Mouse (Mus musculus): Measurements from ENCODE around the gene Dagla.
A peak's percentile ranks its signal among the peaks of the same experiment; 100 is the strongest.

Gene Dagla

GRCm38 (mm10) chr19:10307351-10307750 is 2.7 kb upstream of the Dagla start:
- no peak for DNase-seq (ENCODE audit: low spot score)

- DNase-seq (ENCODE audit: low spot score) = no peak
Measured at GRCm38 (mm10) chr19:10306521-10307243, 2.0 kb upstream of the Dagla start.

GRCm38 (mm10) chr19:10305640-10306039 is 963 bp upstream of the Dagla start:
- no peak for DNase-seq (ENCODE audit: low spot score)

GRCm38 (mm10) chr19:10304395-10304794 is 282 bp downstream of the Dagla start:
- DNase-seq (ENCODE audit: low spot score) = no peak

GRCm38 (mm10) chr19:10302852-10303251 is 1.8 kb downstream of the Dagla start:
- DNase-seq (ENCODE audit: low spot score) = no peak

GRCm38 (mm10) chr19:10301866-10302356 is 2.8 kb downstream of the Dagla start:
- no peak for DNase-seq (ENCODE audit: low spot score)

GRCm38 (mm10) chr19:10301263-10301662 is 3.4 kb downstream of the Dagla start:
- no peak for DNase-seq (ENCODE audit: low spot score)

- no peak for DNase-seq (ENCODE audit: low spot score)
Measured at GRCm38 (mm10) chr19:10300809-10301208, 3.9 kb downstream of the Dagla start.

GRCm38 (mm10) chr19:10298268-10298667 is 6.4 kb downstream of the Dagla start:
- no peak for DNase-seq (ENCODE audit: low spot score)

- peak; percentile 58 for DNase-seq (ENCODE audit: low spot score)
Measured at GRCm38 (mm10) chr19:10297041-10297503, 7.6 kb downstream of the Dagla start.

- no peak for DNase-seq (ENCODE audit: low spot score)
Measured at GRCm38 (mm10) chr19:10296306-10296705, 8.4 kb downstream of the Dagla start.

- DNase-seq (ENCODE audit: low spot score) = no peak
Measured at GRCm38 (mm10) chr19:10294631-10295562, 9.8 kb downstream of the Dagla start.

GRCm38 (mm10) chr19:10293987-10294386 is 10.7 kb downstream of the Dagla start:
- DNase-seq (ENCODE audit: low spot score) = no peak

- DNase-seq (ENCODE audit: low spot score) = no peak
Measured at GRCm38 (mm10) chr19:10291896-10292490, 12.7 kb downstream of the Dagla start.

- no peak for DNase-seq (ENCODE audit: low spot score)
Measured at GRCm38 (mm10) chr19:10290153-10290945, 14.3 kb downstream of the Dagla start.

- DNase-seq (ENCODE audit: low spot score) = no peak
Measured at GRCm38 (mm10) chr19:10289609-10290150, 15.0 kb downstream of the Dagla start.

GRCm38 (mm10) chr19:10288125-10289040 is 16.3 kb downstream of the Dagla start:
- DNase-seq (ENCODE audit: low spot score) = no peak

GRCm38 (mm10) chr19:10286458-10286872 is 18.2 kb downstream of the Dagla start:
- DNase-seq (ENCODE audit: low spot score) = no peak

GRCm38 (mm10) chr19:10280771-10281540 is 23.7 kb downstream of the Dagla start:
- DNase-seq (ENCODE audit: low spot score) = no peak
